Mouse (Mus musculus): Measurements from ENCODE around the gene Gm3667.
"Not testable (repeated sequence)": the region's sequence is repeated elsewhere in the genome, so short reads cannot be mapped to it uniquely, and the experiment has no call there.

Gm3667 gene

DNA sequence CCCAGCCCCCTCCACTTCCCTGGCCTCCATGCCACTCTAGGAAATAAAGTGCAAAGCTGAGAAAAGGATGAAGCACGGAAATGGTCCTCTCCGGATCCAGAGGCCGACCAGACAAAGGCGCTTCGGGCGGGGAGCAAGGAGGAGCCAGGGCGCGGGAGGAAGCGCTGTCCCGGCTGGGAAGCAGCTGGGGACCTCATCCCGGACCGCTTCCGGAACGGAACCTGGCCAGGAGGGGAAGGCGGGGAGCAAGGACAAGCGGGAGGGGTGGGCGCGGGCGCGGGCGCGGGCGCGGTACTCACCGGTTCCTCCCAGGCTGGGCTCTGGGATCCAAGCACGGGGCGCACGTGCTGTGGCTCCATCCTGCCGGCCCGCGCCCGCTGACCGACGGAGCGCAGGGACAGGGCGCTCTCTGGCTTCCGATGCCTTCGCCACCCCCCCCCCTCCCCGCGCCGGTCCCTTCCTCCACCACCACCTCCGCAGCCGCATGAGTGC lies at the start of gene Gm3667:
Gene Gm3667, minus strand, starts transcription at position 442 of the 492 bp plus-strand sequence.
- DNase-seq, result not testable (repeated sequence)

DNA sequence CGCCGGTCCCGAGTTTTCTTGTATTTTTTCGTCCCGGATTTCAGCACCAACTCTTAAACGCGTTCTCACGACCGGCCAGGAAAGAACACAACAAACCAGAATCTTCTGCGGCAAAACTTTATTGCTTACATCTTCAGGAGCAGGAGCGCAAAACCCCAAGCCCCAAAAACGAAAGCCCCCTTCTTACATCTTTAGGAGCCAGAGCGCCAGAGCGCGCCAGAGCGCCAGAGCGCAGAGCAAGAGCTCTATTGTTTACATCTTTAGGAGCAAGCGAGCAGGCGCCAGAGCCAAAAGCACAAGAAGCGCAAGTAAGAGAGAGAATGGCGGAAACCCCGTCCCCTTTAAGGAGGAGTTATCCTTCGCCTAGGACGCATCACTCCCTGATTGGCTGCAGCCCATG lies 10.1 kb upstream of the Gm3667 start:
- not testable (repeated sequence) for DNase-seq

DNA sequence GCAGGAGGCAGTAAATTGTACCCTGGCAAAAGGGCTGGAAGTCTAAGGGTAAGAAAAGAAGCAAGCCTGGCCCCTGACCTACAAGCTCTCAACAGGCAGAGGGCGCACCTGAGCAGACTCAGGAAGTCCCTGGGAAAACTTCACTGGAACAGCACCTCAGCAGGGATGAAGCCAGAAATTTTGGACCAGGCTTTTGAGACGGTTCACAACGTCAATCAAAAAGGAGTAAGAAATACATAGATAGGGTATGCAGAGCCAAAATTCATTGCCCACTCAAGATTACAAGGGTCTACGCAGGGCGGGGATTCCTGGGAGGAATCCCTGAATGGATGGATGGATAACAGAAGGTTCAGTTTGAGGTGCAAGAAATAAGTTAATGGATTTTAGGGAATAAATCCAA lies 951 bp downstream of the Gm3667 start:
- peak; percentile 18 for DNase-seq

DNA sequence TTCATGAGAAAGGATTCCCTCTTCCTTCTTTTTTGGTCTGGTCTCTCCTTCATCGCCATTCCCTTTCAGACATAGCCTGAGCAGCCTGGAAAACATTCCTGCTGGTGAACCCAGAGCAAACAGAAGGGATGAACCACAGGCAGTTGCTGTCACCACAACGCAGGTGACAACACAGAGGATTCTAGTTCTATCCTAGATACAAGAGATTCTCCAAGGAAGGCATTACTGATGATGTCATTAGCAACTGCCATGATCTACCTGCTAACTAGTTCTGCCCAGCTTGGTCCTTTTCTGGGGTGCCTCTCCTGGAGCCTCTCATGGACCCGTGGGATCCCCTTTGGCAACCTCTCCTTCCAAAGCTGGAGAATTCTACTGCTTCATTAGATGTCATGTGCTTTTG lies 49.6 kb downstream of the Gm3667 start, which contains the start of gene Gm3642:
Gene Gm3642, minus strand, starts transcription at position 101 of the 400 bp plus-strand sequence.
- not testable (repeated sequence) for DNase-seq

DNA sequence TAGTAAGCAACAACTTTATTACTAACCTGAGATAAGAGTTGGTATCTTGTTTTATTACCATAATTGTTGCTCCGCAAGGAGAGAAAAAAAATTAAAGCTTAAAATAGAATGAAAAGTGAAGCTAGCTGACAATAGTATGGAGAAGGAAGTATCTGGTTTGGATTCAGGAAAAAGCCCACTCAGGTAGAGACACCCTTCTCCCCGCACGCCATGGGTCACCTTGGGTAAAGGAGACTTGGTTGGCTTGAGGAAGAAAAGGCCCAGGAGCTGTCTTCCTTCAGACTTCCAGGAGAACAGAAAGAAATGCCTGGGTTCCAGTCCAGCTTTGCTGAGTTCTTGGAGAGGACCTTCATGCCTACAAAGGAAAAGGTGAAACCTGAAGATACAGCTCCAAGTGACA lies 66.5 kb downstream of the Gm3667 start:
- DNase-seq, result not testable (repeated sequence)
